Mouse (Mus musculus) liver, embryonic 14.5 days (tissue): ENCODE data around the gene Calu.
"Not testable (repeated sequence)": the region's sequence is repeated elsewhere in the genome, so short reads cannot be mapped to it uniquely, and the experiment has no call there.

Source experiments
- CTCF ChIP-seq: IDR thresholded peaks from 2 replicates; pipeline ENCODE4 v1.5.1; 2016; ENCODE audit warnings: antibody characterized with exemption, low read depth, control low read depth
- EP300 ChIP-seq: IDR thresholded peaks from 2 replicates; pipeline ENCODE4 v1.6.1; 2016; ENCODE audit warnings: antibody characterized with exemption, low read depth

DNA sequence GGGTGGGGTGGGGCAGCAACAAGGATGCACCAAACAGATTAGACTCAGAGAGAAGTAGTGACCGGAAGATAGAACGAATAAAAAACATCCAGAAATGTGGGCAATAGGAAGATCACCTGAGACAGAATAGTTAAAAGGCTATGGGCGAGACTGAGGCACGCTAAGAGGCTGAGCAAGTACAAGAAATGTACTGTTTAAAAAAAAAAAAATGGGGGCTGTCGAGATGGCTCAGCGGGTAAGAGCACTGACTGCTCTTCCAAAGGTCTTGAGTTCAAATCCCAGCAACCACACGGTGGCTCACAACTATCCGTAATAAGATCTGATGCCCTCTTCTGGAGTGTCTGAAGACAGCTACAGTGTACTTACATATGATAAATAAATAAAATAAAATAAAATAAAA lies 43.4 kb downstream of the Calu start:
- not testable (repeated sequence) for TF ChIP-seq CTCF, EP300
